15 mouse cellular contexts compared by ENCODE assay signal in genomic region chr12:98931174-98931573, GRCm38 (mm10). TPM values are rescaled to one million over a fixed set of nuclear protein-coding genes. Genes with fewer than 3 reads are reported as not detected.
"Had no signal": no experiment of that assay in that cellular context is flagged by ENCODE, and none has a peak within 500 bp of the region (broad histone marks: within the 10 kb centered on the region; RNA-seq: fewer than 3 reads in every experiment).

No protein-coding gene starts in this region.

- H3K4me3 ChIP-seq: kidney, embryonic 15.5 days; limb, embryonic 12.5 days; liver, embryonic 13.5 days; lung, embryonic 15.5 days; neural tube, embryonic 13.5 days; stomach, embryonic 15.5 days had no signal

- ATAC-seq: intestine, embryonic 16.5 days; liver, postnatal 0 days had no signal

- H3K27ac ChIP-seq: kidney, embryonic 15.5 days; limb, embryonic 12.5 days; liver, embryonic 13.5 days; lung, embryonic 15.5 days; neural tube, embryonic 13.5 days; stomach, embryonic 15.5 days had no signal

- H3K4me2 ChIP-seq: kidney, embryonic 15.5 days; limb, embryonic 12.5 days; liver, embryonic 13.5 days; lung, embryonic 15.5 days; neural tube, embryonic 13.5 days; stomach, embryonic 15.5 days had no signal

- H3K9ac ChIP-seq: kidney, embryonic 15.5 days; limb, embryonic 12.5 days; liver, embryonic 13.5 days; liver, postnatal 0 days; lung, embryonic 15.5 days; neural tube, embryonic 13.5 days; stomach, embryonic 15.5 days had no signal

- DNase-seq: kidney, adult 2 months; kidney, postnatal 14 days; liver; liver, embryonic 13.5 days; liver, postnatal 0 days; right cerebral cortex, postnatal 14 days; thymus, adult 2 months; thymus, postnatal 25 days had no signal

- H3K36me3 ChIP-seq: kidney, embryonic 15.5 days; liver, embryonic 13.5 days; neural tube, embryonic 13.5 days; stomach, embryonic 15.5 days had no signal

- H3K4me1 ChIP-seq: kidney, embryonic 15.5 days; limb, embryonic 12.5 days; liver, embryonic 13.5 days; lung, embryonic 15.5 days; neural tube, embryonic 13.5 days; stomach, embryonic 15.5 days had no signal

- H3K27me3 ChIP-seq: kidney, embryonic 15.5 days; limb, embryonic 12.5 days; liver, embryonic 13.5 days; lung, embryonic 15.5 days; neural tube, embryonic 13.5 days; stomach, embryonic 15.5 days had no signal

- H3K9me3 ChIP-seq: kidney, embryonic 15.5 days; limb, embryonic 12.5 days; liver, embryonic 13.5 days; lung, embryonic 15.5 days; neural tube, embryonic 13.5 days; stomach, embryonic 15.5 days had no signal

RNA-seq across cellular contexts. Expression of gene Ttc8, which starts 10.8 kb away (rescaled TPM):
- total RNA-seq: monocyte, adult 5-6 weeks had no signal
